ENCODE assay signal across 10 mouse cellular contexts in genomic region chr3:43783000-43783588, GRCm38 (mm10).
DNase-seq lines count a peak whose midpoint lies in the region; ATAC-seq lines count a peak whose summit lies in the region.
"Had no signal": no experiment of that assay in that cellular context is flagged by ENCODE, and none has a peak within 500 bp of the region (broad histone marks: within the 10 kb centered on the region; RNA-seq: fewer than 3 reads in every experiment).

No protein-coding gene starts in this region.

- H3K27me3 ChIP-seq in midbrain, embryonic 16.5 days (ENCODE audit: control insufficient read depth, insufficient read depth, low read depth, low read length), result no peaks in the 10 kb centered on the region
- H3K27me3 ChIP-seq: embryonic facial prominence, embryonic 12.5 days; heart, embryonic 15.5 days had no signal

- no peak overlapping the region for H3K27ac ChIP-seq in midbrain, embryonic 16.5 days (ENCODE audit: low read length)
- H3K27ac ChIP-seq: embryonic facial prominence, embryonic 12.5 days; heart, embryonic 15.5 days had no signal

- H3K36me3 ChIP-seq in midbrain, embryonic 16.5 days (ENCODE audit: control insufficient read depth, insufficient read depth, low read length), result no peaks in the 10 kb centered on the region
- H3K36me3 ChIP-seq: embryonic facial prominence, embryonic 12.5 days; heart, embryonic 15.5 days had no signal

- peak; percentile 8 for DNase-seq in layer of hippocampus, adult 11-12 months (ENCODE audit: low spot score)
- no peak for DNase-seq in layer of hippocampus, postnatal 25 days (ENCODE audit: extremely low spot score in 1 of 2, low spot score in 1 of 2)
- DNase-seq in adipocyte (ENCODE audit: low spot score), result peak; percentile 23
- DNase-seq in forelimb bud, embryonic 11.5 days (ENCODE audit: low read depth, low spot score), result peak; percentile 2
- DNase-seq in spleen, adult 18-20 months, result no peak
- no peak for DNase-seq in heart, adult 8-10 months (ENCODE audit: low spot score)
- no peak for DNase-seq in adrenal gland, postnatal 10 days

- H3K9me3 ChIP-seq in midbrain, embryonic 16.5 days (replicated peaks; ENCODE audit: control insufficient read depth, low read length, poor library complexity, severe bottlenecking), result no peaks in the 10 kb centered on the region
- H3K9me3 ChIP-seq: embryonic facial prominence, embryonic 12.5 days; heart, embryonic 15.5 days had no signal

- ATAC-seq in midbrain, embryonic 16.5 days, result peak; percentile 90

- H3K4me2 ChIP-seq in midbrain, embryonic 16.5 days (ENCODE audit: low read length), result no peak overlapping the region
- H3K4me2 ChIP-seq: embryonic facial prominence, embryonic 12.5 days; heart, embryonic 15.5 days had no signal

- WGBS in midbrain, embryonic 16.5 days, result 67% methylated on average over 4 of the region's 4 CpGs

- no peaks in the 10 kb centered on the region for H3K4me1 ChIP-seq in midbrain, embryonic 16.5 days (ENCODE audit: control insufficient read depth, insufficient read depth, low read length)
- H3K4me1 ChIP-seq: embryonic facial prominence, embryonic 12.5 days; heart, embryonic 15.5 days had no signal

- no peak overlapping the region for H3K9ac ChIP-seq in midbrain, embryonic 16.5 days (ENCODE audit: low read depth, low read length)
- H3K9ac ChIP-seq: embryonic facial prominence, embryonic 12.5 days; heart, embryonic 15.5 days had no signal

- no peak overlapping the region for H3K4me3 ChIP-seq in midbrain, embryonic 16.5 days (ENCODE audit: low read depth, low read length)
- H3K4me3 ChIP-seq: embryonic facial prominence, embryonic 12.5 days; heart, embryonic 15.5 days had no signal

Comparison
In these comparisons a context has a peak if more than half of its experiments do, and no peak if none do; other contexts are left out.
1. DNase-seq: peak in layer of hippocampus, adult 11-12 months (single experiment), adipocyte (single experiment) and forelimb bud, embryonic 11.5 days (single experiment); none in layer of hippocampus, postnatal 25 days (0 of 2), spleen, adult 18-20 months (0 of 2), heart, adult 8-10 months (single experiment) and adrenal gland, postnatal 10 days (single experiment).